Mouse (Mus musculus) gastrocnemius, adult 2 months (tissue): Measurements from ENCODE around the gene Setd2. TPM values are rescaled to one million over a fixed set of nuclear protein-coding genes. Genes with fewer than 3 reads are reported as not detected.

ENCODE experiments used
- DNase-seq: peaks from one replicate; pipeline ENCODE4 v3.0.0; 2022
- H3K27ac ChIP-seq: fragments of 200-600 bp; 2 replicates; pipeline ENCODE4 v1.8.1; 2022; ENCODE audit warnings: mild to moderate bottlenecking
- H3K4me3 ChIP-seq: fragments of 200-600 bp; 2 replicates; pipeline ENCODE4 v1.8.1; 2022; ENCODE audit warnings: mild to moderate bottlenecking, moderate library complexity
- CTCF ChIP-seq: fragments of 200-600 bp; IDR thresholded peaks from 2 replicates; pipeline ENCODE4 v1.8.1; 2022; ENCODE audit warnings: antibody characterized with exemption, mild to moderate bottlenecking, moderate library complexity
- intact Hi-C: fragments of 180-260 bp; cut with DNase I; formaldehyde crosslinking; loops from one replicate; pipeline ENCODE4 v1.15.1; 2025
- microRNA-seq: library from miRNA; unstranded; fragments of <30 nt; microRNA quantifications from one replicate; pipeline ENCODE4 v1.2.0, GENCODE M21; 2021
- total RNA-seq, 2 experiments: library from RNA; stranded (reverse); gene quantifications; 2 replicates each; pipeline ENCODE4 v1.2.3; 2021

The Setd2 gene
- total RNA-seq, 2 experiments from 2014 or later = 32.9 to 35.4 TPM

GRCm38 (mm10) chr9:110660856-110661612, 128.6 kb downstream of the Setd2 start:
- Histone ChIP-seq H3K4me3 (no peak overlapping the region), H3K27ac (no peak overlapping the region)
- DNase-seq = no peak
- TF ChIP-seq CTCF = no peak
- intact Hi-C loops = no loop called here

GRCm38 (mm10) chr9:110662844-110663243, 130.4 kb downstream of the Setd2 start:
- intact Hi-C loops = no loop called here
- no peak for TF ChIP-seq CTCF
- DNase-seq = no peak
- Histone ChIP-seq H3K4me3 (no peak overlapping the region), H3K27ac (no peak overlapping the region)

- intact Hi-C loops = no loop called here
- TF ChIP-seq CTCF = no peak
- DNase-seq = no peak
- Histone ChIP-seq H3K4me3 (no peak overlapping the region; the same call in 1 of the 2 replicates), H3K27ac (peak overlapping the region; percentile 67)
Measured at GRCm38 (mm10) chr9:110665912-110666311, 133.5 kb downstream of the Setd2 start.

- no peak for DNase-seq
- peak overlapping the region; percentile 67 for H3K27ac ChIP-seq
- intact Hi-C loops = no loop called here
- no peak for TF ChIP-seq CTCF
- no peak overlapping the region; the same call in 1 of the 2 replicates for H3K4me3 ChIP-seq
Measured at GRCm38 (mm10) chr9:110666374-110666773, 134.0 kb downstream of the Setd2 start.

- no peak for TF ChIP-seq CTCF
- Histone ChIP-seq H3K27ac (peak overlapping the region; percentile 67), H3K4me3 (no peak overlapping the region)
- intact Hi-C loops = no loop called here
- no peak for DNase-seq
Measured at GRCm38 (mm10) chr9:110667219-110667836, 134.9 kb downstream of the Setd2 start.

Small RNAs within 50 kb of the gene (microRNA-seq; reads per million reads assigned to microRNA genes)
- gene Mir8107 = not detected

Other genes starting within 250 kb of the Setd2 start
- 1 to 10 TPM; 2.6 to 3.3 TPM for gene Elp6, start 227.4 kb upstream of the Setd2 start, total RNA-seq
- gene Scap, start 199.3 kb upstream of the Setd2 start, total RNA-seq = 10 to 100 TPM; 16.6 to 17.0 TPM
- 10 to 100 TPM in 1 of 2 experiments, 1 to 10 TPM in 1; 8.5 to 10.0 TPM for gene Ptpn23, start 124.4 kb upstream of the Setd2 start, total RNA-seq
- not detected for gene Ngp, start 112.8 kb upstream of the Setd2 start, total RNA-seq
- 1 to 10 TPM; 7.2 to 8.6 TPM for gene Klhl18, start 55.9 kb upstream of the Setd2 start, total RNA-seq
- under 1 TPM in 1 of 2 experiments, not detected in 1; 0.08 TPM for gene Kif9, start 55.6 kb upstream of the Setd2 start, total RNA-seq
- 1 to 10 TPM in 1 of 2 experiments, under 1 TPM in 1; 0.64 to 1.2 TPM for gene Nradd, start 91.9 kb downstream of the Setd2 start, total RNA-seq
- gene Nbeal2, start 121.6 kb downstream of the Setd2 start, total RNA-seq = 1 to 10 TPM; 4.7 to 5.0 TPM
- 10 to 100 TPM; 43.4 to 51.7 TPM for gene Ccdc12, start 123.9 kb downstream of the Setd2 start, total RNA-seq
- 1,000 to 10,000 TPM in 1 of 2 experiments, 100 to 1,000 TPM in 1; 528 to 1,790 TPM for gene Myl3, start 209.3 kb downstream of the Setd2 start, total RNA-seq
- 1 to 10 TPM in 1 of 2 experiments, under 1 TPM in 1; 0.99 to 1.3 TPM for gene Pth1r, start 214.5 kb downstream of the Setd2 start, total RNA-seq